Mouse (Mus musculus) gastrocnemius, postnatal 10 days (tissue): ENCODE measurements around the gene Shh. TPM values are rescaled to one million over a fixed set of nuclear protein-coding genes. Genes with fewer than 3 reads are reported as not detected.

Source experiments
- total RNA-seq, 2 experiments: library from RNA; stranded (reverse); gene quantifications; 2 replicates each; pipeline ENCODE4 v1.2.3; 2021

Gene Shh
- total RNA-seq, 2 experiments from 2014 or later: not detected

Other genes starting within 250 kb of the Shh start
- not detected for gene Cnpy1, start 221.4 kb downstream of the Shh start, total RNA-seq
- gene Rbm33, start 150.1 kb downstream of the Shh start, total RNA-seq: 10 to 100 TPM; 31.7 to 37.0 TPM